Mouse (Mus musculus): ENCODE results near the gene Tenm4. TPM values are rescaled to one million over a fixed set of nuclear protein-coding genes. Genes with fewer than 3 reads are reported as not detected.

Gene Tenm4
- polyA plus RNA-seq, 1 experiment = 0.79 TPM

- H3K4me3 ChIP-seq (ENCODE audit: low read depth, low read length) = 0 out of 2 replicates have a peak overlapping the region, but pooled peaks have one; percentile 48
- no peak for TF ChIP-seq CTCF (IDR thresholded peaks at IDR 0.05; ENCODE audit: extremely low read depth, insufficient read length, insufficient replicate concordance, low read depth, low read length)
- no peak for TF ChIP-seq POLR2A (IDR thresholded peaks at IDR 0.05; ENCODE audit: low read depth, low read length)
- WGBS = 13% methylated on average over 9 of the region's 9 CpGs
- no peaks in the 10 kb centered on the region for H3K4me1 ChIP-seq (ENCODE audit: control insufficient read depth, insufficient read depth, insufficient read length, low read length)
- H3K36me3 ChIP-seq (ENCODE audit: control insufficient read depth, insufficient read depth, low read length) = no peaks in the 10 kb centered on the region
- no peak overlapping the region for H3K27ac ChIP-seq (ENCODE audit: insufficient read depth, low read depth, low read length)
- peaks cover 30% of the 10 kb centered on the region for H3K27me3 ChIP-seq (ENCODE audit: control insufficient read depth, insufficient read depth, low read length)
These were observed 41.2 kb downstream of the Tenm4 start for GRCm38 (mm10) chr7:96212224-96212591.

- WGBS = 2% methylated on average over 48 of the region's 48 CpGs
These were observed 41.8 kb downstream of the Tenm4 start for GRCm38 (mm10) chr7:96212592-96213541.

GRCm38 (mm10) chr7:96213741-96214140, 42.7 kb downstream of the Tenm4 start:
- no peak for TF ChIP-seq POLR2A (IDR thresholded peaks at IDR 0.05; ENCODE audit: low read depth, low read length)
- TF ChIP-seq CTCF (IDR thresholded peaks at IDR 0.05; ENCODE audit: extremely low read depth, insufficient read length, insufficient replicate concordance, low read depth, low read length) = no peak
- H3K27ac ChIP-seq (ENCODE audit: insufficient read depth, low read depth, low read length) = no peak overlapping the region
- no peaks in the 10 kb centered on the region for H3K36me3 ChIP-seq (ENCODE audit: control insufficient read depth, insufficient read depth, low read length)
- H3K4me3 ChIP-seq (ENCODE audit: low read depth, low read length) = no peak overlapping the region
- 55% methylated on average over 9 of the region's 10 CpGs for WGBS
- peaks cover 30% of the 10 kb centered on the region for H3K27me3 ChIP-seq (ENCODE audit: control insufficient read depth, insufficient read depth, low read length)
- no peaks in the 10 kb centered on the region for H3K4me1 ChIP-seq (ENCODE audit: control insufficient read depth, insufficient read depth, insufficient read length, low read length)

More at GRCm38 (mm10) chr7:96212592-96213541, 41.8 kb downstream of the Tenm4 start:
- Histone ChIP-seq H3K36me3 (ENCODE audit: control insufficient read depth, insufficient read depth, low read length) (no peaks in the 10 kb centered on the region), H3K4me1 (ENCODE audit: control insufficient read depth, insufficient read depth, insufficient read length, low read length) (no peaks in the 10 kb centered on the region), H3K27me3 (ENCODE audit: control insufficient read depth, insufficient read depth, low read length) (peaks cover 30% of the 10 kb centered on the region), H3K27ac (ENCODE audit: insufficient read depth, low read depth, low read length) (no peak overlapping the region), H3K4me3 (ENCODE audit: low read depth, low read length) (peak overlapping the region; percentile 48)
- no peak for TF ChIP-seq POLR2A (IDR thresholded peaks at IDR 0.05; ENCODE audit: low read depth, low read length)
- no peak for TF ChIP-seq CTCF (IDR thresholded peaks at IDR 0.05; ENCODE audit: extremely low read depth, insufficient read length, insufficient replicate concordance, low read depth, low read length)

GRCm38 (mm10) chr7:96214876-96215275, 43.8 kb downstream of the Tenm4 start:
- Histone ChIP-seq H3K27ac (ENCODE audit: insufficient read depth, low read depth, low read length) (no peak overlapping the region), H3K27me3 (ENCODE audit: control insufficient read depth, insufficient read depth, low read length) (peaks cover 26% of the 10 kb centered on the region), H3K4me1 (ENCODE audit: control insufficient read depth, insufficient read depth, insufficient read length, low read length) (no peaks in the 10 kb centered on the region), H3K36me3 (ENCODE audit: control insufficient read depth, insufficient read depth, low read length) (no peaks in the 10 kb centered on the region), H3K4me3 (ENCODE audit: low read depth, low read length) (no peak overlapping the region)
- 49% methylated on average over 2 of the region's 2 CpGs for WGBS
- TF ChIP-seq POLR2A (IDR thresholded peaks at IDR 0.05; ENCODE audit: low read depth, low read length) (no peak), CTCF (IDR thresholded peaks at IDR 0.05; ENCODE audit: extremely low read depth, insufficient read length, insufficient replicate concordance, low read depth, low read length) (no peak)

- H3K4me1 ChIP-seq (ENCODE audit: control insufficient read depth, insufficient read depth, insufficient read length, low read length) = no peaks in the 10 kb centered on the region
- H3K27me3 ChIP-seq (ENCODE audit: control insufficient read depth, insufficient read depth, low read length) = peaks cover 16% of the 10 kb centered on the region; the same call in 1 of the 2 replicates
- no peaks in the 10 kb centered on the region for H3K36me3 ChIP-seq (ENCODE audit: control insufficient read depth, insufficient read depth, low read length)
- H3K4me3 ChIP-seq (ENCODE audit: low read depth, low read length) = no peak overlapping the region
- 55% methylated on average over 5 of the region's 5 CpGs for WGBS
- no peak overlapping the region for H3K27ac ChIP-seq (ENCODE audit: insufficient read depth, low read depth, low read length)
- TF ChIP-seq CTCF (IDR thresholded peaks at IDR 0.05; ENCODE audit: extremely low read depth, insufficient read length, insufficient replicate concordance, low read depth, low read length) = no peak
- TF ChIP-seq POLR2A (IDR thresholded peaks at IDR 0.05; ENCODE audit: low read depth, low read length) = no peak
These were observed 45.0 kb downstream of the Tenm4 start for GRCm38 (mm10) chr7:96215894-96216509.

GRCm38 (mm10) chr7:96219386-96219785, 48.3 kb downstream of the Tenm4 start:
- Histone ChIP-seq H3K4me3 (ENCODE audit: low read depth, low read length) (no peak overlapping the region), H3K27me3 (ENCODE audit: control insufficient read depth, insufficient read depth, low read length) (no peaks in the 10 kb centered on the region), H3K4me1 (ENCODE audit: control insufficient read depth, insufficient read depth, insufficient read length, low read length) (no peaks in the 10 kb centered on the region), H3K36me3 (ENCODE audit: control insufficient read depth, insufficient read depth, low read length) (no peaks in the 10 kb centered on the region), H3K27ac (ENCODE audit: insufficient read depth, low read depth, low read length) (no peak overlapping the region)
- TF ChIP-seq CTCF (IDR thresholded peaks at IDR 0.05; ENCODE audit: extremely low read depth, insufficient read length, insufficient replicate concordance, low read depth, low read length) (no peak), POLR2A (IDR thresholded peaks at IDR 0.05; ENCODE audit: low read depth, low read length) (no peak)
- WGBS = 71% methylated on average over 2 of the region's 2 CpGs

- Histone ChIP-seq H3K4me3 (ENCODE audit: low read depth, low read length) (no peak overlapping the region), H3K27me3 (ENCODE audit: control insufficient read depth, insufficient read depth, low read length) (no peaks in the 10 kb centered on the region), H3K27ac (ENCODE audit: insufficient read depth, low read depth, low read length) (no peak overlapping the region), H3K36me3 (ENCODE audit: control insufficient read depth, insufficient read depth, low read length) (no peaks in the 10 kb centered on the region), H3K4me1 (ENCODE audit: control insufficient read depth, insufficient read depth, insufficient read length, low read length) (no peaks in the 10 kb centered on the region)
- TF ChIP-seq CTCF (IDR thresholded peaks at IDR 0.05; ENCODE audit: extremely low read depth, insufficient read length, insufficient replicate concordance, low read depth, low read length) (no peak), POLR2A (IDR thresholded peaks at IDR 0.05; ENCODE audit: low read depth, low read length) (no peak)
- 79% methylated on average over 5 of the region's 5 CpGs for WGBS
These were observed 49.6 kb downstream of the Tenm4 start for GRCm38 (mm10) chr7:96220647-96221046.
